Mouse (Mus musculus) left cerebral cortex, adult 8-10 months (tissue): ENCODE results near the gene Sppl3. TPM values are rescaled to one million over a fixed set of nuclear protein-coding genes. Genes with fewer than 3 reads are reported as not detected.

ENCODE experiments used
- DNase-seq, 2 experiments: peaks; one replicate each; pipeline ENCODE4 v3.0.0; 2022; ENCODE audit warnings: low spot score in 2 of 2
- total RNA-seq, 4 experiments: library from RNA; stranded (reverse); gene quantifications; 2 replicates each; pipeline ENCODE4 v1.2.4; 2022

Sppl3 gene
- 10 to 100 TPM; 83.7 to 90.3 (median 85.0) TPM for total RNA-seq

GRCm38 (mm10) chr5:115010577-115011216 is at the start of gene Sppl3:
Sppl3 (plus strand) TSS chr5:115011137.
- DNase-seq: peak; percentile 90

- no peak for DNase-seq
These were observed 49.2 kb upstream of the Sppl3 start for GRCm38 (mm10) chr5:114961590-114962360.

GRCm38 (mm10) chr5:114964315-114964966 is 46.5 kb upstream of the Sppl3 start:
- DNase-seq: no peak

GRCm38 (mm10) chr5:114964967-114965898 is 45.7 kb upstream of the Sppl3 start:
- DNase-seq: no peak

GRCm38 (mm10) chr5:114967523-114968268 is 43.2 kb upstream of the Sppl3 start:
- DNase-seq: no peak

GRCm38 (mm10) chr5:114968651-114969050 is 42.3 kb upstream of the Sppl3 start:
- DNase-seq: no peak

GRCm38 (mm10) chr5:114969064-114969463 is 41.9 kb upstream of the Sppl3 start:
- no peak for DNase-seq

GRCm38 (mm10) chr5:114969609-114970215 is 41.2 kb upstream of the Sppl3 start:
- no peak for DNase-seq

- DNase-seq: no peak
These were observed 40.1 kb upstream of the Sppl3 start, which contains the start of gene Hnf1a for GRCm38 (mm10) chr5:114970824-114971227. Hnf1a (minus strand) TSS chr5:114971094.

GRCm38 (mm10) chr5:114972201-114972600 is 38.7 kb upstream of the Sppl3 start:
- DNase-seq: no peak

- no peak for DNase-seq
These were observed 37.8 kb upstream of the Sppl3 start for GRCm38 (mm10) chr5:114973131-114973530.

- DNase-seq: no peak
These were observed 34.0 kb upstream of the Sppl3 start for GRCm38 (mm10) chr5:114976935-114977334.

GRCm38 (mm10) chr5:114978473-114978872 is 32.5 kb upstream of the Sppl3 start:
- no peak for DNase-seq

- no peak for DNase-seq
These were observed 32.1 kb upstream of the Sppl3 start for GRCm38 (mm10) chr5:114978888-114979249.

- peak; percentile 33 to 61 for DNase-seq
These were observed 31.5 kb upstream of the Sppl3 start for GRCm38 (mm10) chr5:114979250-114980121.

- DNase-seq: no peak
These were observed 30.7 kb upstream of the Sppl3 start for GRCm38 (mm10) chr5:114980122-114980748.

GRCm38 (mm10) chr5:114982001-114982400 is 28.9 kb upstream of the Sppl3 start:
- DNase-seq: no peak

- DNase-seq: no peak
These were observed 25.9 kb upstream of the Sppl3 start for GRCm38 (mm10) chr5:114985074-114985473.

- no peak for DNase-seq
These were observed 14.5 kb upstream of the Sppl3 start for GRCm38 (mm10) chr5:114996447-114996846.
